Mouse (Mus musculus) ZHBTc4 (cell line): ENCODE data around the gene Zfp324.

Experiments
- DNase-seq: peaks from one replicate; pipeline ENCODE4 v3.0.0-alpha.2; 2011; ENCODE audit warnings: low read depth, low spot score

The Zfp324 gene

DNA sequence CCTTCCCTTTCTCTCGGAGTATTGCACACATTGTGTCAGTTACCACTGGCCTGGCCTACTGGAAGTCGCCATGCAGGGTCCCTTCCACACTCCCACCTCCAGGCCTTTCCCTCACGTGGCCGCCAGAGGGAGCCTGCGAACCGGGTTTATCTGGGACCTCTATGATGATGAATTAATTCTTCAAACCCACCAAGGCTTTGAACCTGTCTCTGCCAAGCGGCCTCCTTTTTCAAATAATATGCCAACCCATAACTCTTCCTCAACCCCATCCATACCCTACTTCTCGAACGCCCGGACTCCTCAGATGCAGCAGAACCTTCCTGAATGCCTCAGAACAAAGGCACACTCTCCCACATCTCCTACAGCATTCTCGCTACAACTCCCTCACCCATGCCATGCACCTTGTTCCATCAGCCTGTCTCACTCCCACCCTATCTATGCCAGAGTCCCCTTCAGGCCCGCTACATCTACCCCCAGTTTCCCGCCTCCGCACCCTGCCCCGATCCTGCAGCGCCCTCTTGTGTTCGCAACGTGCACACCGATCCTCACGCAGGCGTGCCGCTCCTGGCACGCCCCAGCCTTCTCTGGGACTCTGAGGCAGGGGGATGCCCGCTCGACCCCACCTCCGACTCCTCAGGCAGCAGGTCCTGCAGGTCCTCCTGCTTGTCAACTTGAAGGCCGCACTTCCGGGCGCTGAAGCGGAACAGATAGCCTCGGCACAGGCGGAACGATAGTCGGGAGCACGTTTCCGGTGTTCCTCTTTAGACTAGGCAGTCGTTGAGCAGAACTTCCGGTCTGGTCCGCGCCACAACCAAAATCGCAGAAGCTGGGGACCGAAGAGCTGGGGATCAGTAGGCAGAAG, 43.7 kb downstream of the Zfp324 start:
- DNase-seq = peak; percentile 99

GRCm38 (mm10) chr7:13010005-13010908, 44.6 kb downstream of the Zfp324 start, which contains the start of gene Zbtb45:
Zbtb45 (minus strand) TSS chr7:13010034.
- peak; percentile 90 for DNase-seq

DNA sequence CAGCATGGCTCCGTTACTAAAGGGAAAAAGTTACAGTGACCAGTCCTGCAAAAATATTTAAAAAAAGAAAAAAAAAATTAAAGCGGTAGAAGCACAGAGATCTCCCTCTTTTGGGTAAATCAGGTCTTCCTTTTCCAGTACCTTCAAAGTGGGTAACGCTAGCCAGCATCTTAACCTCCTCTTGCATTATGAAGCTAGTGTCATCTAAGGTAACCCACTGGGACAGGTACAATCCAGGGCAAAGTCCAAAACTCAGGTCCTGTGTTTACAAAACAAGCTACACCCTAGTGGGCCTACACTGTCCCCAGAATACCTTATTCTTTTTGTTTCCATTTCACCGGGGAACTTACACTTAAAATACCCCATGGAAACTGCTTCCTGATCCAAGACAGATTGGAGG, 48.0 kb downstream of the Zfp324 start:
- no peak for DNase-seq

GRCm38 (mm10) chr7:13014275-13014839, 48.7 kb downstream of the Zfp324 start:
- DNase-seq = peak; percentile 99

GRCm38 (mm10) chr7:13015217-13015616, 49.6 kb downstream of the Zfp324 start:
- peak; percentile 22 for DNase-seq

DNA sequence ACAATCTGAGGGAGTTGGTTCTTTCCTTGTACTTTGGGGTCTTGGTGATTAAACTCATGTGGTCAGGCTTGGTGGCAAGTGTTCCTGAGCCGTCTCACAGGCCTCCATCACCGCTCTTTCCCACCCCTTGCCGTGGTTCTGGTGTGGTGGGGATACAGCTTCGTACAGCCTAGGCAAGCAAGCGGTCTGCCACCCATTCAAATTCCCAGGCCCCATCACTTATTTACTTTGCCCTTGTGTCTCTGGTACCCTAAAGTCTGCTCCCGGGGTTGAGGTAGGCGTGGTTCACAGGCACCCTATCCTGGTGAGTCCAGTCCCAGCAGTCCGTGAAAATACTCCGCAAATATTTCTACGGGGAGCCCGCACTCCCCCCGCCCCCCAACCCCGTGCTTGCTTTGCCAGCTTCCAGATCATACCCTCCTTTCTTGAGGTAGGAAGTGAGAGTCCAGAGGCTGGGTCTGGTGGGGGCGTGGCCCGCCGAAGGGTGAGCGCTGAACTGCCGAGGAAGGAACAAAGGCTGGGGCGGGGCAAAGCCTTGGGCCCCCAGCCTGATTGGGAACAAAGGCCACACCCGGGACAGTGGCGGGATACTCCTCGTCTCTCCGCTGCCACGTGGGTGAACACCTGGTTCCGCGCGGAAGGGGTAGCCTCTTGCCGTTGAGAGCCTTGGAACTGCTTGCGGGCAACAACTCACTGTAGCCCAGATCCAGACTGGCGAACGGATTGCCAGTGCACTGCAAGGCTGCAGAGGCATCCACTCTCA, 57.3 kb downstream of the Zfp324 start:
- DNase-seq = peak; percentile 98
